Mouse (Mus musculus): Measurements from ENCODE around the gene Dlx1. TPM values are rescaled to one million over a fixed set of nuclear protein-coding genes. Genes with fewer than 3 reads are reported as not detected.

The Dlx1 gene
- total and polyA plus RNA-seq, 3 experiments = 0.98 to 3.0 (median 2.4) TPM

DNA sequence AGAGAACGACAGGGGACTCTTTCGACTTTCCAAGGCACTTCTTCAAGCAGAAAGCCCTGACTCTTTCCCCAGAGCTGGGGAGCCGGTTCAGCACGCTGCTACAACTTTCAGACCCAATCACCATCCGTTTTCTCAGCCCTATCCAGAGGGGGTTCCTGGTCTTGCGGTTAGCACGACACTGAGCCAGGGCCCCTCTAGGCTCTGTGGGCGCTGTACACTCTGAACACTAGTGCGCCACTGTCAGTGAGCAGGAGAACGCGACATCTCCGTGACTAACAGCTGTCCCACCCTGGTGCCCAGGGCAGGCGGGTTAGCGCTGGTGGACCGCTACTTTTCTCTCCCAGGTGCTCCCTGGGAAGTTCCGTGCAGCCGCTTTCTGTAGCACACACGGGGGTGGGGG is 23.8 kb downstream of the Dlx1 start:
- Histone ChIP-seq H3K36me3 (replicated peaks) (no peaks in the 10 kb centered on the region), H3K27me3 (ENCODE audit: insufficient read depth, low read length) (peaks cover 31% of the 10 kb centered on the region), H3K4me1 (ENCODE audit: insufficient read depth, low read depth, low read length) (peaks cover 3% of the 10 kb centered on the region; the same call in 1 of the 2 replicates), H3K4me3 (ENCODE audit: low read depth, low read length) (no peak overlapping the region), H3K9me3 (replicated peaks) (peaks cover 2% of the 10 kb centered on the region)
- no peak for ATAC-seq (ENCODE audit: extremely low read depth, insufficient number of reproducible peaks, low FRiP score, poor library complexity, severe bottlenecking)
- TF ChIP-seq GATA2 (IDR thresholded peaks at IDR 0.05; ENCODE audit: borderline replicate concordance, low read depth, low read length) (no peak), CTCF (IDR thresholded peaks at IDR 0.05; ENCODE audit: low read depth, low read length) (no peak), POLR2AphosphoS5 (IDR thresholded peaks at IDR 0.05; ENCODE audit: insufficient replicate concordance, low read depth, low read length) (no peak), TAL1 (conservative IDR thresholded peaks at IDR 0.05; ENCODE audit: low read depth, low read length) (no peak), GATA1 (IDR thresholded peaks at IDR 0.05; ENCODE audit: borderline replicate concordance, low read length) (no peak)
- no peak for DNase-seq (ENCODE audit: low spot score)

DNA sequence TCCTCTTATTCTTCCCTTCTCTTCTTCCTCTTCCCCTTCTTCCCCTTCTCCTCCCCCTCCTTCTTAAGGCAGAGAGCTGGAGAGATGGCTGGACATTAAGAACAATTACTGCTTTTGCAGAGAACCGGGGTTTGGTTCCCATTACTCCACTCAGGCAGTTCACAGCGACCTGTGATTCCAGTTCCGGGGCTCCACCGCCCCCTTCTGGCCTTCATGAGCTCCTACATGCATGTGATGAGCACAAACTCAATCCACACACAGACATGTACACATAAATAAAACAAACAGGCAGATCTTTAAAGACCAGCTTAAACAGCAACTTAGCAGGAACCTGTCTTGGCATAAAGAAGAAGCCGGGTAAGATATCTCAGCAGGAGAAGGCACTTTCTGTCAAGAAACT is 28.2 kb downstream of the Dlx1 start:
- DNase-seq (ENCODE audit: low spot score) (no peak), ATAC-seq (ENCODE audit: extremely low read depth, insufficient number of reproducible peaks, low FRiP score, poor library complexity, severe bottlenecking) (no peak)
- no peak overlapping the region for H3K4me3 ChIP-seq (ENCODE audit: low read depth, low read length)
- H3K4me1 ChIP-seq (ENCODE audit: insufficient read depth, low read depth, low read length) = no peaks in the 10 kb centered on the region
- peaks cover 31% of the 10 kb centered on the region for H3K27me3 ChIP-seq (ENCODE audit: insufficient read depth, low read length)
- TF ChIP-seq GATA1 (IDR thresholded peaks at IDR 0.05; ENCODE audit: borderline replicate concordance, low read length) (no peak), TAL1 (conservative IDR thresholded peaks at IDR 0.05; ENCODE audit: low read depth, low read length) (no peak), GATA2 (IDR thresholded peaks at IDR 0.05; ENCODE audit: borderline replicate concordance, low read depth, low read length) (no peak), POLR2AphosphoS5 (IDR thresholded peaks at IDR 0.05; ENCODE audit: insufficient replicate concordance, low read depth, low read length) (no peak), CTCF (IDR thresholded peaks at IDR 0.05; ENCODE audit: low read depth, low read length) (no peak)
- peaks cover 13% of the 10 kb centered on the region for H3K9me3 ChIP-seq (replicated peaks)
- no peaks in the 10 kb centered on the region for H3K36me3 ChIP-seq (replicated peaks)

DNA sequence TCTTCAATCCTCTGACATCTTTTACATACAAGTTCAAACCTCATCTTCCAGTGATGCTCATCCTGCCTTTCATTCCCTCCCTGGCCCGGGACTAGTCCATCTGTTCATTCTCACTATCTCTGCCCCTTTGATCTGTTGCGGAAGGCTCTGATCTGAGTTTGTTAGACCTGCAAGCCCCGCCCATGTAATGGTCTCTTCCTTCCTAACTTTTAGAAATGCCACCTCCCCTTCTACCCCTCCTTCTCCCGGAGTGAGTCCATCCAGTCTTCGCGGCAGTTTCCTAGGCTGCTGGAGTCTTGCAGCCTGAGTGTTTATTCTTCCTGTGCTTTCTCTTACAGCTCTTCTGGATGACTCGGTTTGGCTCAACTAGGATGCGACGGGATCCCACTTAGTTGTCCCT is 38.6 kb downstream of the Dlx1 start:
- ATAC-seq (ENCODE audit: extremely low read depth, insufficient number of reproducible peaks, low FRiP score, poor library complexity, severe bottlenecking) (no peak), DNase-seq (ENCODE audit: low spot score) (no peak)

DNA sequence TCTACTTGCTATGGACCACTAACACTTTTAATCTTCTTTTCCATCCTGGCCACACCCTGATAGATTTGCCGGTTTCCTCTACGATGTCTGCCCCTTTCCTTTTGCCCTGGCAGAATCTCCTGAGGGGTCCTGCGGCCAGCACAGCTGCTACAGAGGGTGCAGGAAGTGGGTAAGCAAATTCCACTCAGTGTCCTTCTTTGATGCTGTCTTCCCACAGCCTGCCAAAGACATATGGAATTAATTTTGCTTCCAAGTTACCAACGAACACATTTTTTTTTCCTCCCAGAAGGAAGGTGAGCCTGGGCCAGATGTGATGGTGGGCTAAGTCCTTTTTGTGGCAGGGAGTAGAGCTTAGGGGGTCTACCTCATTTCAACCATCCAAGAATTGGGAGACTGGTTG is 45.8 kb downstream of the Dlx1 start:
- Histone ChIP-seq H3K36me3 (replicated peaks) (no peaks in the 10 kb centered on the region), H3K4me1 (ENCODE audit: insufficient read depth, low read depth, low read length) (no peaks in the 10 kb centered on the region), H3K27me3 (ENCODE audit: insufficient read depth, low read length) (peaks cover 25% of the 10 kb centered on the region), H3K4me3 (ENCODE audit: low read depth, low read length) (no peak overlapping the region), H3K9me3 (replicated peaks) (no peaks in the 10 kb centered on the region)
- ATAC-seq (ENCODE audit: extremely low read depth, insufficient number of reproducible peaks, low FRiP score, poor library complexity, severe bottlenecking) (no peak), DNase-seq (ENCODE audit: low spot score) (no peak)
- TF ChIP-seq TAL1 (conservative IDR thresholded peaks at IDR 0.05; ENCODE audit: low read depth, low read length) (no peak), GATA2 (IDR thresholded peaks at IDR 0.05; ENCODE audit: borderline replicate concordance, low read depth, low read length) (no peak), POLR2AphosphoS5 (IDR thresholded peaks at IDR 0.05; ENCODE audit: insufficient replicate concordance, low read depth, low read length) (no peak), CTCF (IDR thresholded peaks at IDR 0.05; ENCODE audit: low read depth, low read length) (no peak), GATA1 (IDR thresholded peaks at IDR 0.05; ENCODE audit: borderline replicate concordance, low read length) (no peak)

More for the DNA sequence above, 38.6 kb downstream of the Dlx1 start:
- no peaks in the 10 kb centered on the region for H3K4me1 ChIP-seq (ENCODE audit: insufficient read depth, low read depth, low read length)
- TF ChIP-seq GATA2 (IDR thresholded peaks at IDR 0.05; ENCODE audit: borderline replicate concordance, low read depth, low read length) (no peak), CTCF (IDR thresholded peaks at IDR 0.05; ENCODE audit: low read depth, low read length) (no peak), TAL1 (conservative IDR thresholded peaks at IDR 0.05; ENCODE audit: low read depth, low read length) (no peak), POLR2AphosphoS5 (IDR thresholded peaks at IDR 0.05; ENCODE audit: insufficient replicate concordance, low read depth, low read length) (no peak), GATA1 (IDR thresholded peaks at IDR 0.05; ENCODE audit: borderline replicate concordance, low read length) (no peak)
- H3K27me3 ChIP-seq (ENCODE audit: insufficient read depth, low read length) = peaks cover 32% of the 10 kb centered on the region
- H3K4me3 ChIP-seq (ENCODE audit: low read depth, low read length) = no peak overlapping the region
- H3K9me3 ChIP-seq (replicated peaks) = no peaks in the 10 kb centered on the region
- no peaks in the 10 kb centered on the region for H3K36me3 ChIP-seq (replicated peaks)

DNA sequence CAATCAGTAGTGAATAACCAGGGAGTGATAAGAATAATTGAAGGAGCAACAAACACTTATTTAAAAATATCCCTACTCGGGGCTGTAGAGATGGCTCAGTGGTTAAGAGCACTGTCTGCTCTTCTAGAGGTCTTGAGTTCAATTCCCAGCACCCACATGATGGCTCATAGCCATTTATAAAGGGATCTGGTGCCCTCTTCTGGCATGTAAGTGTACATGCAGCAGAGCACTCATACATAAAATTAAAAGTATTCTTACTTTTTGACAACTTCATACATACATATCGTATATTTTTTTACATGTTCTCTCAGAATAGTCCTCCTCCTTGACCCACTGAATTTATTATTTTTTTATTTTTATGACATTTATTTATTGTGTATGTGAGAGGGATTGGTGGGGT is 49.1 kb downstream of the Dlx1 start:
- ATAC-seq (ENCODE audit: extremely low read depth, insufficient number of reproducible peaks, low FRiP score, poor library complexity, severe bottlenecking) = no peak
- Histone ChIP-seq H3K4me3 (ENCODE audit: low read depth, low read length) (no peak overlapping the region), H3K36me3 (replicated peaks) (no peaks in the 10 kb centered on the region), H3K27me3 (ENCODE audit: insufficient read depth, low read length) (peaks cover 18% of the 10 kb centered on the region), H3K9me3 (replicated peaks) (no peaks in the 10 kb centered on the region), H3K4me1 (ENCODE audit: insufficient read depth, low read depth, low read length) (peaks cover 4% of the 10 kb centered on the region; the same call in 1 of the 2 replicates)
- DNase-seq (ENCODE audit: low spot score) = no peak
- TF ChIP-seq TAL1 (conservative IDR thresholded peaks at IDR 0.05; ENCODE audit: low read depth, low read length) (no peak), GATA1 (IDR thresholded peaks at IDR 0.05; ENCODE audit: borderline replicate concordance, low read length) (no peak), POLR2AphosphoS5 (IDR thresholded peaks at IDR 0.05; ENCODE audit: insufficient replicate concordance, low read depth, low read length) (no peak), CTCF (IDR thresholded peaks at IDR 0.05; ENCODE audit: low read depth, low read length) (no peak)

DNA sequence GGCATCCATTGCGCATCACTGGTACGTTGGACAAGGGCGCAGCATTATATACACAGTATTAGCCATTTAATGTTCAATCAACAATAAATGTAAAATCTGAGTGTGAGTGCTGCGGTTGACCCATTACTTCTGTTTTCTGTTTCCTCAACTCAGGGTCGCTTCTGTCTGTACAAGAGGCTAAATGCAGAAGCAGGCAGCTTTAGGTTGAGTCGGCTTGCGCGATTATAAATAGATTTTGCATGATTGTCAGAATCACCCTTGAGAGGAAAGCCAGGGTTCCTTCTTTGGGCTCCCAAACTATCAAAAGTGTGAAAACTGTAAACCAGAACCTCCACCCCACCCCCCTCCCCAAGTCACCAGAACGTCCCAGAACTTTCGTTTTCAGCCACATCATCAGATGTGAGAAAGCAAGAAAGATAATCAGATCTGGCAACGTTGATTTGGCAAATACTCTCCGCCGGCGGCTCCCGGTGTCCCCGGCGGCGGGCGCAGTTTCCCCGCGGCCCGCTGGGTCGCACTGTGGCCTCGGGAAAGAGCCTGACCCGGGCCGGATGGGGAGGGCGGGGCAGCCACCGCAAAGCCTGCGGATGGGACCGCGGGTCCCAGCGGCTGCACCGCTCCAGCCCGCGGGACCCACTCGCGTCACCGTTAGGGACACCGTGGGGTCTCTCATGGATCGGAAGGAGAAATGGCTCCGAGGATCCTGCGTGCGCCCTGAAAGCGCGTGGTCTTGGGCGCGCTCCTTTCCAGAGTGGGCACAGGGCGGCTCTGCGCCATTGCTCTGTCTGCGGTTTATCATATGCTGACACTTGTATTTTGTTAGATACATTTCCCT is 52.9 kb downstream of the Dlx1 start:
- Histone ChIP-seq H3K9me3 (replicated peaks) (no peaks in the 10 kb centered on the region), H3K4me1 (ENCODE audit: insufficient read depth, low read depth, low read length) (peaks cover 4% of the 10 kb centered on the region; the same call in 1 of the 2 replicates), H3K4me3 (ENCODE audit: low read depth, low read length) (peak overlapping the region; percentile 11; the same call in 1 of the 2 replicates), H3K27me3 (ENCODE audit: insufficient read depth, low read length) (peaks cover 16% of the 10 kb centered on the region), H3K36me3 (replicated peaks) (no peaks in the 10 kb centered on the region)
- ATAC-seq (ENCODE audit: extremely low read depth, insufficient number of reproducible peaks, low FRiP score, poor library complexity, severe bottlenecking) (no peak), DNase-seq (ENCODE audit: low spot score) (no peak)
- no peak for TF ChIP-seq GATA2 (IDR thresholded peaks at IDR 0.05; ENCODE audit: borderline replicate concordance, low read depth, low read length)
- TF ChIP-seq CTCF (IDR thresholded peaks at IDR 0.05; ENCODE audit: low read depth, low read length) = no peak
- TF ChIP-seq POLR2AphosphoS5 (IDR thresholded peaks at IDR 0.05; ENCODE audit: insufficient replicate concordance, low read depth, low read length) = no peak
- no peak for TF ChIP-seq GATA1 (IDR thresholded peaks at IDR 0.05; ENCODE audit: borderline replicate concordance, low read length)
- TF ChIP-seq TAL1 (conservative IDR thresholded peaks at IDR 0.05; ENCODE audit: low read depth, low read length) = no peak
